Mouse (Mus musculus) cerebellum, adult 9-10 months (tissue): ENCODE measurements at regions not wholly inside any gene's neighbourhood (a gene's known extent, or its start where the extent isn't known, plus 50 kb on each side); places are given as distances from the start of the nearest gene placed in this dataset.
"Not testable (repeated sequence)": the region's sequence is repeated elsewhere in the genome, so short reads cannot be mapped to it uniquely, and the experiment has no call there.

Experiments used
- DNase-seq: peaks from one replicate; pipeline ENCODE4 v3.0.0; 2022

- DNase-seq: no peak
Measured at GRCm38 (mm10) chr3:21942912-21943311, 133.5 kb upstream of the Tbl1xr1 start.

GRCm38 (mm10) chr3:21945775-21946174 lies 130.7 kb upstream of the Tbl1xr1 start:
- DNase-seq: no peak

DNA sequence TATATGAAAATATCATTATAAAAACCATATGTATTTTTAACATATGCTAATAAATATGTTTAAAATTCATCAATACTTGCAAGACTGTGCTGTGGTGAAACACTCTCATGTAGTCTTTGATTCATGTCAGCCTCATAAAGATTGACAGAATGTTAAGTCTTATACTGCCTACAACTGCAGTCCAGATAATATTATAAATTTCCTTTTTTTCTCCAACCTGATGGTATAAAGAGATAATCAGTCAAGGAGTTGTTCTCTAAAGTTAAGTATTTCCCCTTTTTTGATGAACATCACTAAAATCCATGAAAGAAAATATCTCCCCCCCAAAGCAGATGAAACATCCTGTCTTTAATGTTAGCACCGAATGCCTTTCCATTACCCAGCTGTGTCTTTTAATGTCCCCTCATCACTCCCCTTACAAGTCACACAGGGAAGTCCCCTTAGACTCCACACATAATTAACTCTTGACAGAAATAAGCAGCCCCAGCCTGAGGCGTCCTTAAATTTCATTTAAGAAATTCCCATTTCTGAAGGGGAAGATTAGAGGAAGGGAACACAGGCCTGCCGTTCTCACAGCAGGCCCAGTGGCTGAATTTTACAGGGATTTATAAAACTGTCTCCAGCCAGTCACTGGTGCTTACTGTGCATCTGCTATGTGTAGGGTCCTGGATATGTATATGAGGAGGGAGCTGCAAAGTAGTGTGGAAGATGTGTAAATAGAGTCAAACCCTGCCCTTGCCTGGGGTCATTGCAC lies 129.0 kb upstream of the Tbl1xr1 start:
- DNase-seq: no peak

DNA sequence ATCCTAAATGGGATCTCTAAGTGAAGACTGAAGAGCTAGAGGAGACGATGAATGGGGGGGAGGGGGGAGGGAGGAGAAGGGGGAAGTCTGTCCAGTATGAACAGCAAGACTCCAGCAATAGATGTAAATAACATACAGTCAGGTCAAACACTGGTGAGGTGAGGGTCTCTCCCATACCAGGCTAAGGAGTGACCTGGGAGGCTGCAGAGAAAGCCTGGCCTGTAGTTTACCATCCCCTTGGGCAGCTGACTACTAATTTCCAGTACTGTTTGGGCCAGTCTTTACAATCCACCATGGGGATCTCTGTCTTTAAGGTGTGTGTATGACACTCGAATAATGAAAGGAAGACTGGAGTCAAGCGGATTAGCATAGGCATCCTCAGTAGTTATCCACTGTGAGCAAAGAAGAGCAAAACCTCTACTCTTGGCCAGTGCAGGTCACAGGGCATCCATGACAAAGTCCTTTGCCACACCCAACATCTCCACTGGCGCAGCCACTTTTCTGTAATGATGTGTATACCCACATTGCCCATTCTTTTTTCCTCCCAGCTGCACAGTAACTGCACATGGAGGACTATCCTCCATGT lies 128.3 kb upstream of the Tbl1xr1 start:
- no peak for DNase-seq

DNA sequence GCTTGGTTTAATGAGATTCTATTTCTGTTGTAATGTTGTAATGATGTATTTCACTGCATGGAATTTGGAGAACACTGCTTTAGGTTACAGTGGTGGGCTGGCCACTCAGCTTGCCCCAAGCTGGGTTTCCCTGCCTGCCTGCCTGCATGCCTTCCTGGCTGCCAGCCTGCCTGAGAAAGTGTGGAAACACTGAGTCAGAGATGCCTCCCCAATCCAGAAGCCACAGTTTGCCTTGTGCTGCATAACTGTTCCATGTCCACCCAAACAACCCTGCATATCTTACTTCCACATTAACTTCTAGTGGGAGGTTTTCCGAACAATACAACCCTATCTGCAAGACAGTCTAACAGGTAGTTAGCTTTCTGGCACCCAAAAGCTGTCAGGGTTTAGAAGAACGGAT lies 127.0 kb upstream of the Tbl1xr1 start:
- DNase-seq: no peak

DNA sequence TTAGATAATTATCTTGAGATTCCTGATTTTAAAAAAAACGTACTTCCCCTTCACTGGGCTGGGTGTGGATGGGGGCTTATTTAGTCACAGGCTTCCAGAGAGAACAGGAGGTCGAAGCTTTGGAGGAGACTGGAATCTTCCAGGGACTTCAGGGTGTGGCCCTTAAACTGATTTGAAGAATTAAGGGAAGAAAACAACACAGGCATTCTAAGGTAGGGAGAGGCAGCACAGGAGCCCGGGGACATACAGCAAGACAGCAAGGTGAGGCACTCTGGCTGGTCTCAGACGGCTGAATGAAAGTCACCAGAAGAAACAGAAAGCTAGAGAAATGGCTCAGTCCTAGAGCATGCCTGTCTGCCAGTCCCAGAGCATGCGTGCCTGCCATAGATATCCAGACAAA lies 125.9 kb upstream of the Tbl1xr1 start:
- DNase-seq: no peak

DNA sequence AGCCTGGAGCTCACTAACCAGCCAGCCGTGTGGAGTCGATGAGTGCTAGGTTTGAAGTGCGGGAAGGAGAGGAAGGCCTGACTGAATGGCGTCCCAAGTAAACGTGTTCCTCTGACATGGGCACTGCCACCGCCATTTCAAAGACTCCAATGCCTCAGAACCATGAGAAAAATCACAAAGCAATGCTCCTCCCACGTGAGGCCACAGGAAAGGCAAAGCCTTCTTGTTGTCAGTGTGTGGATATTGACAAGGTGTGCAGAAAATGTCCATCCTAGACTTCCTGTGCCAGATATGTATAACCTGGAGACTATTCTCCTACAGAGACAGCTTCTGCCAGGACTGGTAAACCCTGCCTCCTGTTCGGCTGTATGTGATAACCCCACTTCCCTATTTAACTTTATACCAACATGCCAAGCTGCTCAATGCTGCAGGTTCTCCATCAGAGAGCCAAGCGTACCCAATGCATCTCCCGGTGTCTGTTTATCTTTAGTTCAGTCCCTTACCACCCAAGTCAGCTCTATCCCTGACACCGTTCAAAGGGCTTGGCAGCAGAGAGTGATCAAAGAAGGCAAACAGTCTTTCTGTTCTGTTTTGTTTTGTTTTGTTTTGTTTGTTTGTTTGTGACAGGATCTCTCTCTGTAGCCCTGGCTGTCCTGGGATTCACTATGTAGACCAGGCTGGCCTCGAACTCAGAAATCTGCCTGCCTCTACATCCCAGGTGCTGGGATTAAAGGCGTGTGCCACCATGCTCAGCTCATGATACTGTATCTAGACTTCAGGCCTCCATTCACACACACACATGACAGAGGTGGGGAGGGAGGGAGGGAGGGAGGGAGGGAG lies 124.8 kb upstream of the Tbl1xr1 start:
- DNase-seq: no peak

GRCm38 (mm10) chr3:21952695-21953415 lies 123.6 kb upstream of the Tbl1xr1 start:
- DNase-seq: no peak

DNA sequence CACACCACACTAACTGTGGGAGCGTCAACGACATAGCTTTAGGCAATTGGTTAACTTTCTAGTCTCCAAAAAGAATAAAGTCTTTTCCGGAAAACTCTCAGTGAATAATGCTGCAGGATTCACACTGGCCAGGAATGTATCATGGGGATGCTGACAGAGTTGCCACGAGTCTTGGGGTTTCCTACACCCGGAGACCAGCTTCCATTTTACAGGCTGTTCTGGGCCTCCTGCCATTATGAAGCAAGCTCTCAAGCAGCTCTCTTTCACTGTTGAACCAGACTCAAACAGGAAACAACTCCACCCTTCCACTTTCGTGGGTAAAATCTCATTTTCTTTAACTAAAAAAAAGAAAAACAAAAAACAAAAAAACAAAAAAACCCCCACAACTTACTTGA lies 123.0 kb upstream of the Tbl1xr1 start:
- no peak for DNase-seq

- no peak for DNase-seq
Measured at GRCm38 (mm10) chr3:21955681-21956080, 120.8 kb upstream of the Tbl1xr1 start.

- not testable (repeated sequence) for DNase-seq
Measured at GRCm38 (mm10) chr3:21957105-21957504, 119.3 kb upstream of the Tbl1xr1 start.

GRCm38 (mm10) chr3:21958595-21959286 lies 117.7 kb upstream of the Tbl1xr1 start:
- no peak for DNase-seq

GRCm38 (mm10) chr3:21961091-21961490 lies 115.4 kb upstream of the Tbl1xr1 start:
- no peak for DNase-seq

- DNase-seq: no peak
Measured at GRCm38 (mm10) chr3:21961746-21962145, 114.7 kb upstream of the Tbl1xr1 start.

DNA sequence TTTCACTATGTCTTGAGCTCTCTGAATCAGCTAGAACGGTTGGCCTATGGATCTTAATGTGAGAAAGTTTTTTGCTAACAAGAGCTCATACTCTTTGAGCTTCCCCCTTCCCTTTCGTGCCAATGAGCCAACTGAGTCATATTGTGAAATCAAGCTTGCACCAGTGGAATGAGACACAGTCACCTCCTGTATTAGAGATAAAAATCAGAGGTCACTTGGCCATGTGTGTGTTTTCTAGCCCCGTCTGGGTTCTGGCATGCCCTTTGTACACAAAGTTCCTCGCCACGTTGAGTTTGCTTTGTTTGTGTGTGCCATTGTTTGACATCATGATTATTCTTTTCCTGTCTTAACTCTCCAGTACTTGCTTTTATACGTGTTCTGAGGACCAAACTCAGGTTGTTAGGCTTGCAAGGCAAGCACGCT lies 114.1 kb upstream of the Tbl1xr1 start:
- DNase-seq: no peak

DNA sequence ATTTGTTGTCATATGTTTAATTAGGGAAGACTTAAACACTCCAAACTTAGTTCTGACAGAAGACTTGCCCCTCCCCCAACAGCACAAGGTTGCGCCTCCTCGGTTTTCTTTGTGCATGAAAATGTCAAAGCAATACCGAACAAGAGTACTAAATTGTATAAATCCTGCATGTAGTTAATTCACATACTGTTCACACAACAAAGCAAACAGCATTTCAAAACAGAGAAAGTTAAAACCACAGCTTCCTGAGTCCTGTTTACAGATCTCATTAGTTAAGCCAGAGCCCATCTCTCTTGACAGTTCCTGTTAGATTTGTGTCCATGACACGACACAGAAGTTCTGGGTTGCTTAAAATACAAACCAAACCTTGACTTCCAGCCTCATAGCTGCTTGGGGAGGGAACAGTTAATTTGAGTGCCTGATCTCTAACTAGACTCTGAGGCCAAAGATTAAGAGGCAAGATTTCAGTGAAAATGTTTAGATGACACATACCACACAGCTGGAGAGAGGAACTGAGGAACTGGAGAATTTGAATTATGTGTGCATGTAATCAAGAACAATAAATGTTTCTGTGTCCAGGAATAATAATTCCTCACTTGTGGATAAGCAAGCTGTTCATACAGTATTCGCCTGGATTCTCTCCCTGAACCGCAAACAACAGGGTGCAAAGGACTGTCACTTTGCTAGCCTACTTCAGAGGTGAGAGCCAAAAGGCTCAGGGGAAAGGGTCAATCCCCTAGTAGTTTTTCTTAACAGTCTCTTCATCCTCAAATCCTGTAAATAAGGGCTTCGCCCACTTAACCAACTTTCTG lies 113.3 kb upstream of the Tbl1xr1 start:
- no peak for DNase-seq

DNA sequence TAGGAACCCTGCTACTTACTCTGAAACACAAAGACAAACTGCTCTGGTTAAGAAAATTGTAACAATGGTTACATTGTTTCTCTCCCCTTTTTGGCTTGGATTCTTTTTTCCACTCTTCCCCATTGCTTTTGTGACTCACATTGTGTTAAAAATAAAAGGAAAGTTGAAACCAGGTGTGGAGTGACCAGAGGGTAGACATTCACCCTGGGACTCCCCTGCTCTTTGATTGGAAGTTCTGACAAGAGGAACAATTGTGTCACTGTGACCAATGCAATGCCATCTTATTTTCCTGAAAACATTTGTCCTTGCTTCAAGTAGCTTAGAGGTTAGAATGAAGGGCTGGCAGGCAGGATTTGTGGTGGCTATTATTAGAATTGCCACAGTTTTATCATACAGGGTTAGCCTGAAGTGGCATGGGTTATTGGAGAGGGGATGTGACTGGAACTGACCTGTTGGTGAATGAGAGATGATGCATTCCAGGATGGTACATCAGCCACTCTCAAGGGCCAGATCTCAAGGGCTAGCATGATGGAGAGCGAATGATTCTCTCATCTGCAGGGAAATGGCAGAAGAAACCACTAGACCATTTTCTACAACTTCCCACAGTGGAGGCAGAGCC lies 112.6 kb upstream of the Tbl1xr1 start:
- DNase-seq: no peak

DNA sequence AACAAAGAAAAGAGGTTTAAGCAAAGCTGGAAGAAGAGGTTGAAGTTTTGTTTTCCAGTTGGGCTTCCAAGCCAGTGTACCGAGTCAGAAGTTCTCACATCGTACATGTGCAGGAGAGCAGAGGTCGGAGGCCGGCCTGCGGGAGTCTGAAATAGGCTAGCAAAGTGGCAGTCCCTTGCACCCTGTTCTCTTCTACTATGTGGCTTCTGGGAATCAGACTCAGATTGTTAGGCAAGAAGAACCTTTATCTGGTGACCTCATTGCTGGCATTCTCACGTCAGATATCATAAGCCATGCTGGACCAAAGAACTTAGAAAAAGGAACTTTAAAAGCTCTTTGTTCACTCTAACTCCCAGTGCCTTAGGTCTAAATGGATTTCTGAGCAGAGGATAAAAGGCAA lies 112.0 kb upstream of the Tbl1xr1 start:
- DNase-seq: no peak

DNA sequence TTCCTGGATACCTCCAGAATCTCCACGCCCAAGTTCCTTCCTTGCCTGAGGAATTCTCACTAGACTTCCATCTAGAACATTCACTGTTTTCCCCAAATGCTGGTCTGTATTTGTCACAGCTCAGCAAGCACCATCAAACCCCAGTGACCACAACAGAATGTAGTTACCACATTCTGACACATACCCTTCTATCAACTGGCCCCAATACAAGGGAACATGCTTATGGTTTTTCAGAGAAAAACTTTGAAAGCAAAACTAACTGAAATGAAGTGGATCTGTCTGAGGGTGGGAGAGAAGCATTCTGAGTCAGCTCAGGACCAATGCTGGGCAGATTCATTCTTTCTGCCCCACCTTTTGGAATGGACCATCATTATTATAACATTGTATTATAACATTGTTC lies 110.9 kb upstream of the Tbl1xr1 start:
- DNase-seq: no peak

- no peak for DNase-seq
Measured at GRCm38 (mm10) chr3:21971731-21972130, 104.7 kb upstream of the Tbl1xr1 start.

DNA sequence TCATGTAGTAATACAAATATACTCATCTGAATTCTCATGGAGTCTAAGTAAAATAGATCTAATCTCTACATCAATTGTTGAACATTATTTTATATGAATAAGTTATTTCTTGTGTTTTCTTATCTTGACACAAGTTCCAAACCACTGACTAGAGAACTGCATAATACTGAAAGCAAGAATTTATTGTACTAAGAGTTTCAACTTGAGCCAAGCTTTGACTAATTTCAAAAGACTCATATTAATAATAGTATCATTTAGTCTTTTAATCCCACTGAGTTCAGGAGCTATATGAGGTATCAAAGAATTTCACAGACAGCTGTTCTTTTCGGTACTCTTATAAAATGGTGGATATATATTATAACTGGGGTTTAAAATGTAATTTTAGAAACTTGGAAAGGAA lies 103.3 kb upstream of the Tbl1xr1 start:
- no peak for DNase-seq
